ENCODE assay signal across 12 mouse cellular contexts in genomic region chr7:82609629-82610028, GRCm38 (mm10). TPM values are rescaled to one million over a fixed set of nuclear protein-coding genes. Genes with fewer than 3 reads are reported as not detected.
DNase-seq lines count a peak whose midpoint lies in the region; ATAC-seq and TF ChIP-seq lines count a peak whose summit lies in the region.
"Had no signal": no experiment of that assay in that cellular context is flagged by ENCODE, and none has a peak within 500 bp of the region (broad histone marks: within the 10 kb centered on the region; RNA-seq: fewer than 3 reads in every experiment).

No protein-coding gene starts in this region.

- no peaks in the 10 kb centered on the region for H3K9me3 ChIP-seq in intestine, postnatal 0 days (ENCODE audit: control insufficient read depth)
- no peaks in the 10 kb centered on the region for H3K9me3 ChIP-seq in intestine, embryonic 15.5 days
- no peaks in the 10 kb centered on the region for H3K9me3 ChIP-seq in midbrain, postnatal 0 days (ENCODE audit: low read length)
- no peaks in the 10 kb centered on the region for H3K9me3 ChIP-seq in midbrain, embryonic 13.5 days
- H3K9me3 ChIP-seq: limb, embryonic 13.5 days had no signal

- H3K4me1 ChIP-seq in intestine, postnatal 0 days (replicated peaks; ENCODE audit: control insufficient read depth, insufficient read depth, low read length), result no peaks in the 10 kb centered on the region
- H3K4me1 ChIP-seq in intestine, embryonic 15.5 days (replicated peaks), result no peaks in the 10 kb centered on the region
- H3K4me1 ChIP-seq in midbrain, postnatal 0 days (ENCODE audit: insufficient read depth, low read length), result no peaks in the 10 kb centered on the region
- H3K4me1 ChIP-seq in midbrain, embryonic 13.5 days (replicated peaks), result no peaks in the 10 kb centered on the region
- H3K4me1 ChIP-seq: limb, embryonic 13.5 days had no signal

- CTCF ChIA-PET in Patski (lab: Charles Lee), result no interaction called here

- in situ Hi-C loops in Patski (cut with MboI; ENCODE audit: low pct_unique_long_range_greater_than_20kb), result loop anchor here (5.0 to 25.0 kb wide), 4 partner anchors 102 to 647 kb away; partner anchors contain the start of gene Adamtsl3

- H3K27me3 ChIP-seq in intestine, postnatal 0 days (replicated peaks; ENCODE audit: control insufficient read depth, insufficient read depth, low read length), result no peaks in the 10 kb centered on the region
- no peaks in the 10 kb centered on the region for H3K27me3 ChIP-seq in intestine, embryonic 15.5 days (replicated peaks)
- H3K27me3 ChIP-seq in midbrain, postnatal 0 days (ENCODE audit: insufficient read depth, low read length), result no peaks in the 10 kb centered on the region
- H3K27me3 ChIP-seq in midbrain, embryonic 13.5 days, result no peaks in the 10 kb centered on the region
- no peaks in the 10 kb centered on the region for H3K27me3 ChIP-seq in Patski
- H3K27me3 ChIP-seq: limb, embryonic 13.5 days had no signal

- peak; percentile 23 for DNase-seq in midbrain, postnatal 0 days (ENCODE audit: low spot score)
- no peak for DNase-seq in Patski (ENCODE audit: low read depth, low spot score)
- DNase-seq in lung, postnatal 36 days, result peak; percentile 40
- no peak for DNase-seq in gastrocnemius, postnatal 25 days
- DNase-seq: cerebellum, adult 11-12 months; heart, adult 11 months; midbrain, embryonic 14.5 days; thymus, postnatal 25 days had no signal

- POLR2A ChIA-PET in Patski (lab: Charles Lee), result no interaction called here

- no peak overlapping the region for H3K27ac ChIP-seq in intestine, postnatal 0 days (ENCODE audit: low read depth, low read length)
- H3K27ac ChIP-seq in intestine, embryonic 15.5 days, result no peak overlapping the region
- no peak overlapping the region for H3K27ac ChIP-seq in midbrain, postnatal 0 days (ENCODE audit: low read depth, low read length)
- H3K27ac ChIP-seq in midbrain, embryonic 13.5 days, result no peak overlapping the region
- H3K27ac ChIP-seq: limb, embryonic 13.5 days had no signal

- WGBS in intestine, postnatal 0 days, result 70% methylated on average over 3 of the region's 3 CpGs
- 66% methylated on average over 3 of the region's 3 CpGs for WGBS in intestine, embryonic 15.5 days
- 67% methylated on average over 3 of the region's 3 CpGs for WGBS in midbrain, postnatal 0 days
- 68% methylated on average over 3 of the region's 3 CpGs for WGBS in midbrain, embryonic 13.5 days

- H3K4me2 ChIP-seq in intestine, postnatal 0 days (replicated peaks; ENCODE audit: low read depth), result no peak overlapping the region
- H3K4me2 ChIP-seq in intestine, embryonic 15.5 days (replicated peaks), result no peak overlapping the region
- no peak overlapping the region for H3K4me2 ChIP-seq in midbrain, postnatal 0 days (ENCODE audit: low read depth, low read length, poor library complexity, severe bottlenecking)
- no peak overlapping the region for H3K4me2 ChIP-seq in midbrain, embryonic 13.5 days (replicated peaks)
- H3K4me2 ChIP-seq: limb, embryonic 13.5 days had no signal

- no peak overlapping the region for H3K9ac ChIP-seq in intestine, postnatal 0 days (ENCODE audit: low read depth, low read length)
- no peak overlapping the region for H3K9ac ChIP-seq in intestine, embryonic 15.5 days
- H3K9ac ChIP-seq in midbrain, postnatal 0 days (replicated peaks; ENCODE audit: low read length, poor library complexity, severe bottlenecking), result no peak overlapping the region
- H3K9ac ChIP-seq in midbrain, embryonic 13.5 days (replicated peaks), result no peak overlapping the region
- H3K9ac ChIP-seq: limb, embryonic 13.5 days had no signal

- no peak overlapping the region for H3K4me3 ChIP-seq in intestine, postnatal 0 days (ENCODE audit: low read depth, low read length)
- no peak overlapping the region for H3K4me3 ChIP-seq in intestine, embryonic 15.5 days (replicated peaks)
- no peak overlapping the region for H3K4me3 ChIP-seq in midbrain, postnatal 0 days (ENCODE audit: low read depth, low read length)
- H3K4me3 ChIP-seq in midbrain, embryonic 13.5 days (replicated peaks), result no peak overlapping the region
- H3K4me3 ChIP-seq: limb, embryonic 13.5 days had no signal

- H3K36me3 ChIP-seq in intestine, postnatal 0 days (ENCODE audit: control insufficient read depth, insufficient read depth), result no peaks in the 10 kb centered on the region
- H3K36me3 ChIP-seq in intestine, embryonic 15.5 days, result no peaks in the 10 kb centered on the region
- no peaks in the 10 kb centered on the region for H3K36me3 ChIP-seq in midbrain, postnatal 0 days (ENCODE audit: insufficient read depth, low read length)
- no peaks in the 10 kb centered on the region for H3K36me3 ChIP-seq in midbrain, embryonic 13.5 days
- H3K36me3 ChIP-seq: limb, embryonic 13.5 days had no signal

- peak; percentile 54 for TF ChIP-seq CTCF in intestine, postnatal 0 days (IDR thresholded peaks at IDR 0.05; ENCODE audit: low read depth)
- TF ChIP-seq CTCF in midbrain, postnatal 0 days (IDR thresholded peaks at IDR 0.05), result peak; percentile 51
- TF ChIP-seq CTCF in Patski (IDR thresholded peaks at IDR 0.05), result peak; percentile 56

- no peak for ATAC-seq in intestine, postnatal 0 days
- ATAC-seq in intestine, embryonic 15.5 days, result no peak
- ATAC-seq in midbrain, postnatal 0 days (ENCODE audit: low FRiP score), result no peak
- ATAC-seq in midbrain, embryonic 13.5 days, result no peak
- ATAC-seq in Patski, result no peak

RNA-seq across cellular contexts. Expression of gene Saxo2, which starts 38.7 kb away (rescaled TPM):
- polyA plus RNA-seq in intestine, postnatal 0 days (2015; fragmentation: Nextera tagmentation; extraction: Ambion mirVana), result 2.2 and 3.4 TPM in 2 replicates
- polyA plus RNA-seq in intestine, embryonic 15.5 days (2015; fragmentation: Nextera tagmentation; extraction: Ambion mirVana), result 3.2 and 3.9 TPM in 2 replicates
- 26.6 and 28.9 TPM in 2 replicates for total RNA-seq in midbrain, postnatal 0 days (2014; rRNA removed)
- 42.2 and 49.2 TPM in 2 replicates for polyA plus RNA-seq in midbrain, postnatal 0 days (2015; fragmentation: Nextera tagmentation; extraction: Ambion mirVana)
- polyA plus RNA-seq in midbrain, embryonic 13.5 days (2015; fragmentation: Nextera tagmentation; extraction: Ambion mirVana), result 18.2 and 19.6 TPM in 2 replicates
- polyA plus RNA-seq in Patski (2021), result 2.2 TPM
- 1 to 10 TPM; 1.3 to 1.9 TPM for total RNA-seq in gastrocnemius, postnatal 25 days (2021)

RNA-seq across cellular contexts. Expression of gene Efl1, which starts 38.8 kb away (rescaled TPM):
- 13.5 and 16.1 TPM in 2 replicates for polyA plus RNA-seq in intestine, postnatal 0 days (2015; fragmentation: Nextera tagmentation; extraction: Ambion mirVana)
- polyA plus RNA-seq in intestine, embryonic 15.5 days (2015; fragmentation: Nextera tagmentation; extraction: Ambion mirVana), result 24.7 and 28.1 TPM in 2 replicates
- total RNA-seq in midbrain, postnatal 0 days (2014; rRNA removed), result 10.2 and 12.4 TPM in 2 replicates
- 16.6 and 17.5 TPM in 2 replicates for polyA plus RNA-seq in midbrain, postnatal 0 days (2015; fragmentation: Nextera tagmentation; extraction: Ambion mirVana)
- 20.1 and 21.0 TPM in 2 replicates for polyA plus RNA-seq in midbrain, embryonic 13.5 days (2015; fragmentation: Nextera tagmentation; extraction: Ambion mirVana)
- polyA plus RNA-seq in Patski (2021), result 18.8 TPM
- total RNA-seq in gastrocnemius, postnatal 25 days (2021), result 1 to 10 TPM; 6.7 to 7.4 TPM

Comparison
In these comparisons a context has a peak if more than half of its experiments do, and no peak if none do; other contexts are left out.
1. DNase-seq: peak in midbrain, postnatal 0 days (single experiment) and lung, postnatal 36 days (single experiment); none in Patski (single experiment) and gastrocnemius, postnatal 25 days (single experiment).
2. Peak in every context shown above with its lines, with median percentiles within 50 percentile points of each other: CTCF ChIP-seq.